Mouse (Mus musculus): ENCODE results near the gene Dbn1.

Gene Dbn1

GRCm38 (mm10) chr13:55478036-55478435 is 9.9 kb downstream of the Dbn1 start:
- DNase-seq (ENCODE audit: low spot score), result no peak

GRCm38 (mm10) chr13:55477492-55477891 is 10.4 kb downstream of the Dbn1 start:
- DNase-seq (ENCODE audit: low spot score), result no peak

- no peak for DNase-seq (ENCODE audit: low spot score)
Observed at GRCm38 (mm10) chr13:55476256-55476655, 11.7 kb downstream of the Dbn1 start.

GRCm38 (mm10) chr13:55475750-55476149 is 12.2 kb downstream of the Dbn1 start:
- DNase-seq (ENCODE audit: low spot score), result no peak

- DNase-seq (ENCODE audit: low spot score), result no peak
Observed at GRCm38 (mm10) chr13:55474621-55475069, 13.3 kb downstream of the Dbn1 start.

- DNase-seq (ENCODE audit: low spot score), result no peak
Observed at GRCm38 (mm10) chr13:55473961-55474360, 13.9 kb downstream of the Dbn1 start.

GRCm38 (mm10) chr13:55473076-55473831 is 14.7 kb downstream of the Dbn1 start:
- no peak for DNase-seq (ENCODE audit: low spot score)

- no peak for DNase-seq (ENCODE audit: low spot score)
Observed at GRCm38 (mm10) chr13:55472132-55473022, 15.5 kb downstream of the Dbn1 start.

- no peak for DNase-seq (ENCODE audit: low spot score)
Observed at GRCm38 (mm10) chr13:55471819-55472131, 16.1 kb downstream of the Dbn1 start.

GRCm38 (mm10) chr13:55471156-55471818 is 16.6 kb downstream of the Dbn1 start:
- DNase-seq (ENCODE audit: low spot score), result no peak

GRCm38 (mm10) chr13:55470372-55470771 is 17.5 kb downstream of the Dbn1 start:
- no peak for DNase-seq (ENCODE audit: low spot score)

GRCm38 (mm10) chr13:55468851-55469560 is 18.9 kb downstream of the Dbn1 start:
- DNase-seq (ENCODE audit: low spot score), result no peak

- no peak for DNase-seq (ENCODE audit: low spot score)
Observed at GRCm38 (mm10) chr13:55465830-55466440, 22.0 kb downstream of the Dbn1 start.

GRCm38 (mm10) chr13:55465184-55465583 is 22.7 kb downstream of the Dbn1 start:
- no peak for DNase-seq (ENCODE audit: low spot score)

- no peak for DNase-seq (ENCODE audit: low spot score)
Observed at GRCm38 (mm10) chr13:55464027-55464884, 23.7 kb downstream of the Dbn1 start, which contains the start of gene Prr7. Prr7 (plus strand) TSS chr13:55464267.

GRCm38 (mm10) chr13:55463399-55464026 is 24.4 kb downstream of the Dbn1 start:
- DNase-seq (ENCODE audit: low spot score), result no peak

- DNase-seq (ENCODE audit: low spot score), result no peak
Observed at GRCm38 (mm10) chr13:55462965-55463364, 24.9 kb downstream of the Dbn1 start.

- DNase-seq (ENCODE audit: low spot score), result no peak
Observed at GRCm38 (mm10) chr13:55451785-55452549, 35.9 kb downstream of the Dbn1 start.

- no peak for DNase-seq (ENCODE audit: low spot score)
Observed at GRCm38 (mm10) chr13:55451296-55451695, 36.6 kb downstream of the Dbn1 start.
